Mouse (Mus musculus) lung, embryonic 14.5 days (tissue): ENCODE data around the gene Nbeal2. TPM values are rescaled to one million over a fixed set of nuclear protein-coding genes. Genes with fewer than 3 reads are reported as not detected.

ENCODE experiments used
- ATAC-seq: fragments of 200-750 bp; cut with Nextera tagmentation; 2 replicates; pipeline ENCODE4 v1.8.0; 2017; ENCODE audit warnings: mild to moderate bottlenecking, moderate TSS enrichment, moderate library complexity; ENCODE audit not compliant: insufficient read depth
- DNase-seq: peaks from one replicate; pipeline ENCODE4 v3.0.0-alpha.2; 2015
- H3K27ac ChIP-seq: fragments of 300-500 bp; sonication (generic); 2 replicates; pipeline ENCODE4 v1.5.1; 2014; ENCODE audit warnings: low read depth, mild to moderate bottlenecking, moderate library complexity
- H3K27me3 ChIP-seq: fragments of 300-500 bp; sonication (generic); 2 replicates; pipeline ENCODE4 v1.6.1; 2014; ENCODE audit warnings: low read length, control low read depth; ENCODE audit not compliant: insufficient read depth
- H3K36me3 ChIP-seq: fragments of 300-500 bp; sonication (generic); 2 replicates; pipeline ENCODE4 v1.6.1; 2014; ENCODE audit warnings: control low read depth; ENCODE audit not compliant: insufficient read depth
- H3K4me1 ChIP-seq: fragments of 300-500 bp; sonication (generic); 2 replicates; pipeline ENCODE4 v1.6.1; 2014; ENCODE audit warnings: antibody characterized with exemption, control low read depth; ENCODE audit not compliant: insufficient read depth
- H3K4me2 ChIP-seq: fragments of 300-500 bp; sonication (generic); 2 replicates; pipeline ENCODE4 v1.6.1; 2014; ENCODE audit warnings: mild to moderate bottlenecking
- H3K4me3 ChIP-seq: fragments of 300-500 bp; sonication (generic); 2 replicates; pipeline ENCODE4 v1.5.1; 2014; ENCODE audit warnings: low read depth, low read length
- H3K9ac ChIP-seq: fragments of 300-500 bp; sonication (generic); 2 replicates; pipeline ENCODE4 v1.6.1; 2014
- H3K9me3 ChIP-seq: fragments of 300-500 bp; sonication (generic); 2 replicates; pipeline ENCODE4 v1.6.1; 2016; ENCODE audit warnings: low read depth, low read length, control low read depth
- CTCF ChIP-seq: IDR thresholded peaks from 2 replicates; pipeline ENCODE4 v1.5.1; 2016; ENCODE audit warnings: antibody characterized with exemption, low read depth
- WGBS: fragments of 180-500 bp; shearing (Covaris S2); extraction: QIAGEN DNeasy Blood & Tissue Kit; methylation state at CpG from one replicate; pipeline ENCODE4 v1.1.7; 2014; 5-methylcytosine and 5-hydroxymethylcytosine counted together
- polyA plus RNA-seq: library from polyadenylated mRNA; unstranded; fragments of >200 nt; fragmentation: Nextera tagmentation; extraction: Ambion mirVana; gene quantifications from 2 replicates; pipeline ENCODE4 v1.2.1, GENCODE M21; 2014

Gene Nbeal2
- polyA plus RNA-seq, 1 experiment from 2014 or later = 3.8 TPM

DNA sequence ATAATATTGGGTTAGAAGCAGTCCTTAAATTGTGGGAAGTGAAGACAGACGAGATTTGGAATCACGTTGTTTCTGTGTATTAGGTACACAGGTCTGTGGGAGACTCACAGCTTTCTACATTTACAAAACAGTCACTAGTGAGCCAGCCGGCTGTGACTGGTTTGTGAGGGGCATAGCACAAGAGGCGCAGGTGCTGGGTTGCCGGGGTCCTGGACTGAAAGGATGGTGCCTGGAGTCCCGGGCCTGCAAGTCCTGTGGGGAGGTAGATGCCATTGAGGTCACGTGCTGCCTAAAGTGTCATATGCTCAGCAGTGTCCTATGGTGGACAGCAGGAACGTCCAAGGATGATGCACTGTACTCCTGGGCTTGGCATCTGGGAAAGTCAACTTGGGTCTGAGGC, 12.4 kb upstream of the Nbeal2 start:
- ATAC-seq (peak; percentile 40; the same call in 1 of the 2 replicates), DNase-seq (no peak)
- Histone ChIP-seq H3K36me3 (no peaks in the 10 kb centered on the region), H3K4me2 (peak overlapping the region; percentile 35; the same call in 1 of the 2 replicates), H3K9ac (no peak overlapping the region), H3K4me1 (0 out of 2 replicates have a peak, but pooled peaks cover 3% of the 10 kb centered on the region), H3K4me3 (no peak overlapping the region), H3K27me3 (no peaks in the 10 kb centered on the region), H3K27ac (peak overlapping the region; percentile 40; the same call in 1 of the 2 replicates), H3K9me3 (no peaks in the 10 kb centered on the region)
- 52% methylated on average over 8 of the region's 8 CpGs for WGBS
- no peak for TF ChIP-seq CTCF

GRCm38 (mm10) chr9:110665912-110666311, 12.0 kb upstream of the Nbeal2 start:
- H3K9me3 ChIP-seq = no peaks in the 10 kb centered on the region
- peak overlapping the region; percentile 52; the same call in 1 of the 2 replicates for H3K27ac ChIP-seq
- DNase-seq (peak; percentile 65), ATAC-seq (peak; percentile 54; the same call in 1 of the 2 replicates)
- peak overlapping the region; percentile 35; the same call in 1 of the 2 replicates for H3K4me2 ChIP-seq
- no peak for TF ChIP-seq CTCF
- no peaks in the 10 kb centered on the region for H3K36me3 ChIP-seq
- no peaks in the 10 kb centered on the region for H3K27me3 ChIP-seq
- no peak overlapping the region for H3K9ac ChIP-seq
- WGBS = 18% methylated on average over 4 of the region's 4 CpGs
- H3K4me1 ChIP-seq = 0 out of 2 replicates have a peak, but pooled peaks cover 3% of the 10 kb centered on the region
- H3K4me3 ChIP-seq = no peak overlapping the region

DNA sequence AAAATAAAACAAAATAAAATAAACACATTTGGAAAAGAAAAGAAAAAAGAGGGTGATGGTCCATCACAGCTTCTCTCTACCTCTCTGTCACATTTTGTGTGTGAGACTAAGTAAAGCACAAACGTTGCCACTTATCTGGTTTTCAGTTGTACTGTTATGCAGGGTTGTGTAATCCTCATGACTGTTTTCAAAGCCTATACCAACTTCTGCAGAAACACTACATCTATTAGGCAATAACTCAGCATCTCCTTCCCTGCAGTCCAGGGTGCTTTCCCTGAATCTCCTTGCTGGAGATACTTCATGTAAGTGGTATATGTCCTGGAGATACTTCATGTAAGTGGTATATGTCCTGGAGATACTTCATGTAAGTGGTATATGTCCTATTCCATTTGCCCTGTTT, 8.9 kb upstream of the Nbeal2 start:
- H3K27me3 ChIP-seq = no peaks in the 10 kb centered on the region
- peaks cover 4% of the 10 kb centered on the region; the same call in 1 of the 2 replicates for H3K36me3 ChIP-seq
- H3K4me3 ChIP-seq = no peak overlapping the region
- DNase-seq (no peak), ATAC-seq (no peak)
- no peak overlapping the region for H3K9ac ChIP-seq
- no peak overlapping the region for H3K4me2 ChIP-seq
- TF ChIP-seq CTCF = no peak
- H3K27ac ChIP-seq = no peak overlapping the region
- WGBS = 77% methylated on average over 1 of the region's 1 CpGs
- peaks cover 6% of the 10 kb centered on the region; the same call in 1 of the 2 replicates for H3K4me1 ChIP-seq
- no peaks in the 10 kb centered on the region for H3K9me3 ChIP-seq

DNA sequence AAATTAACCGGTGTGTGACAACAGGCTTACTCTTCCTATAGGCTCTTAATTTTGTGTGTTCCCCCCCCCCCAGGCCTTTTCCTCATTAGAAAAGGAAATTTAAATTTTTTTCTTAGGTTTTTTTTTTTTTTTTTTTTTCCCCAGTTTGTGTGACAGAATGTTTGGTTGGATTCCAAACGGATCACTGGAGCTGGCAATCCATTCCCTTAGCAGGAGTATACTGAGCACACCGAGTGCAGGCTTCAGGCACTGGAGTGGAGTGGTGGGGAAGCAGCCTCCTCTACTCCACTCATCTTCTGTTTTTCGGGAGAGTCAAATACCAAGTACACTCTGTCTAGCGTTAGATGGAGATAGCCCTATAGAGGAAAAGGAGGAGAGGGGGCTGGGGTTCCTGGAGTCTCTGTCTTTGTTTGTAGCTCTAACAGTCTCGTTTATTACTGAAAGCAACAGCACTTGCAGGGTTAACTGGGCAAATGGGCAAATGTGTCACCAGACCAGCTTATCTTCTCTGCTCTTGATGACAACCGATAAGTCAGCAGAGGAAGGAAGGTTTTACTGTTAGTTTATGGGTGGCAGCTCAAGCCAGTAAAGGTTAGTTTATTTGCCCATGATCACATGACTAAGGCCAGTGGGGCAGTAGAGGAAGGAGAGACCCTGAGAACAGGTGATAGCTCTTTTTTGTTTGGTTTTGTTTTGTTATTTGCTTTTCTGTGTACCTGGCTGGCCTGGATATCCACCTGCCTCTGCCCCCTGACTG, 7.1 kb upstream of the Nbeal2 start:
- no peaks in the 10 kb centered on the region for H3K27me3 ChIP-seq
- no peak overlapping the region for H3K27ac ChIP-seq
- DNase-seq = no peak
- H3K4me3 ChIP-seq = no peak overlapping the region
- peaks cover 9% of the 10 kb centered on the region; the same call in 1 of the 2 replicates for H3K4me1 ChIP-seq
- no peak for TF ChIP-seq CTCF
- no peaks in the 10 kb centered on the region for H3K9me3 ChIP-seq
- peaks cover 4% of the 10 kb centered on the region; the same call in 1 of the 2 replicates for H3K36me3 ChIP-seq
- no peak overlapping the region for H3K9ac ChIP-seq
- ATAC-seq = no peak
- H3K4me2 ChIP-seq = no peak overlapping the region
- 65% methylated on average over 7 of the region's 7 CpGs for WGBS

- 76% methylated on average over 2 of the region's 2 CpGs for WGBS
- TF ChIP-seq CTCF = no peak
These were observed 6.2 kb upstream of the Nbeal2 start for GRCm38 (mm10) chr9:110660208-110660607.

GRCm38 (mm10) chr9:110659521-110659920, 5.6 kb upstream of the Nbeal2 start:
- Histone ChIP-seq H3K4me2 (no peak overlapping the region), H3K27ac (no peak overlapping the region), H3K27me3 (0 out of 2 replicates have a peak, but pooled peaks cover 4% of the 10 kb centered on the region), H3K9ac (no peak overlapping the region), H3K4me1 (peaks cover 11% of the 10 kb centered on the region), H3K9me3 (no peaks in the 10 kb centered on the region), H3K4me3 (no peak overlapping the region), H3K36me3 (peaks cover 4% of the 10 kb centered on the region; the same call in 1 of the 2 replicates)
- no peak for TF ChIP-seq CTCF
- DNase-seq = no peak
- ATAC-seq = no peak
- WGBS = 86% methylated on average over 12 of the region's 12 CpGs

More at GRCm38 (mm10) chr9:110660208-110660607, 6.2 kb upstream of the Nbeal2 start:
- DNase-seq = no peak
- Histone ChIP-seq H3K4me2 (no peak overlapping the region), H3K27me3 (0 out of 2 replicates have a peak, but pooled peaks cover under 1% of the 10 kb centered on the region), H3K4me3 (no peak overlapping the region), H3K36me3 (peaks cover 4% of the 10 kb centered on the region; the same call in 1 of the 2 replicates), H3K9ac (no peak overlapping the region), H3K27ac (no peak overlapping the region), H3K9me3 (no peaks in the 10 kb centered on the region), H3K4me1 (peaks cover 11% of the 10 kb centered on the region; the same call in 1 of the 2 replicates)
- ATAC-seq = no peak

GRCm38 (mm10) chr9:110657474-110658078, 3.6 kb upstream of the Nbeal2 start:
- Histone ChIP-seq H3K27me3 (peaks cover 16% of the 10 kb centered on the region), H3K36me3 (peaks cover 4% of the 10 kb centered on the region; the same call in 1 of the 2 replicates), H3K4me3 (peak overlapping the region; percentile 67), H3K4me2 (peak overlapping the region; percentile 66), H3K9ac (peak overlapping the region; percentile 74), H3K9me3 (no peaks in the 10 kb centered on the region), H3K4me1 (peaks cover 13% of the 10 kb centered on the region), H3K27ac (no peak overlapping the region; the same call in 1 of the 2 replicates)
- TF ChIP-seq CTCF = no peak
- ATAC-seq (no peak), DNase-seq (no peak)
- 77% methylated on average over 13 of the region's 13 CpGs for WGBS
